Mouse (Mus musculus): ENCODE results near the gene Triobp. TPM values are rescaled to one million over a fixed set of nuclear protein-coding genes. Genes with fewer than 3 reads are reported as not detected.

The Triobp gene
- polyA plus RNA-seq, 1 experiment from 2014 or later: 44.9 TPM

- Histone ChIP-seq H3K9ac (peak overlapping the region; percentile 40; the same call in 1 of the 2 replicates), H3K4me1 (peaks cover 9% of the 10 kb centered on the region), H3K4me2 (peak overlapping the region; percentile 67), H3K9me3 (no peaks in the 10 kb centered on the region), H3K4me3 (peak overlapping the region; percentile 39), H3K27me3 (peaks cover 11% of the 10 kb centered on the region; the same call in 1 of the 2 replicates), H3K27ac (0 out of 2 replicates have a peak overlapping the region, but pooled peaks have one; percentile 8), H3K36me3 (peaks cover 38% of the 10 kb centered on the region)
- WGBS: under 1% methylated on average over 9 of the region's 9 CpGs
- ATAC-seq (ENCODE audit: borderline replicate concordance, extremely low read depth, low FRiP score, low TSS enrichment): peak; percentile 59
Observed at GRCm38 (mm10) chr15:78942663-78943062, 4.9 kb upstream of the Triobp start.

DNA sequence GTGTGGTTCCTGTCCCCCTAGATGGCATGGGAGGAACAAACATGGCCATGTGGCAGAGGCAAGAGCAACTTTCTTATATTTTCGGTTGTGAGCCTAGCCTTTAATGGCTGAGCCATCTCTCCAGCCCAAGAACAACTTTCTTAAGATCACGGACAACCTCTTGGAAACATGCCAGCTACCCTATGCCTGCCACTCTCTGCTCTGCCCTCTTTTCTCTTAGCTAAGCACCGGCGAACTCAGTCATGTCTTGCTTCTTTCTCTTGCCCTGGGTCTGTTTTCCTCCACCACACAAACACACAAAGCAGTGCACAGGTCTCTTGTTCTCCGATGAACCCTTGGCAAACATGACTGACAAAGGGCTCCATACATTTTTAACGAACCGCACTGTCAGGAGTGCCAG lies 1.3 kb upstream of the Triobp start:
- Histone ChIP-seq H3K36me3 (peaks cover 4% of the 10 kb centered on the region), H3K9ac (no peak overlapping the region), H3K4me1 (peaks cover 17% of the 10 kb centered on the region), H3K4me3 (no peak overlapping the region), H3K9me3 (no peaks in the 10 kb centered on the region), H3K27me3 (peaks cover 11% of the 10 kb centered on the region; the same call in 1 of the 2 replicates), H3K27ac (no peak overlapping the region), H3K4me2 (no peak overlapping the region)
- ATAC-seq (ENCODE audit: borderline replicate concordance, extremely low read depth, low FRiP score, low TSS enrichment): no peak
- 64% methylated on average over 7 of the region's 7 CpGs for WGBS

DNA sequence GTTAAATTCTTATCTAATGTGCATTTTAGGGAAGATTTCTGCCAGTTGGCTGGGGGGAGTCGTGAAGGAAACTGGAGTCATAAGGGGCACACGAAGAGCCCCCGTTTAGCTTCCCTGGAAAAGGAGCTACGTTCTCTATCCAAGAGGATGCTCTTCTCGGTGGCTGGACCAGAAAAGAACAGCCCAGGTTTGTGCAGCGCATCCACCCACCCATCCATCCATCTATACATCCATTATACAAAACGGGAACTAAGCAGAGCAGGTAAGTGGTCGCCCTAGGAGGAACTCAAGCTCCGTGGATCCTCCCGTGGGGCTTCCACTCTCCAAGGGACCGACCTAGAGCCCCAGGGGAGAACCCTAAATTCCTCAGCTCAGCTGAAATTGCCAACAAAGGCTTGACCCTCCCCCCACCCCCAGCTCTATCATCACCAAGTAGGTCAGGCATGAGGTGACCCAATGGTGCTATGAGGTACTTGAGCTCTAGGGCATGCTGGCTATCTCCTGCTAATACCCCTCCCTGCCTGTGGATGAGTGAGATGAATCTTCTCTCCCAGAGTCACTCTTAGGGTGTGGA lies 715 bp downstream of the Triobp start:
- peak overlapping the region; percentile 53 for H3K9ac ChIP-seq
- peak overlapping the region; percentile 49 for H3K4me3 ChIP-seq
- no peaks in the 10 kb centered on the region for H3K36me3 ChIP-seq
- 0 out of 2 replicates have a peak, but pooled peaks have one; percentile 25 for ATAC-seq (ENCODE audit: borderline replicate concordance, extremely low read depth, low FRiP score, low TSS enrichment)
- peak overlapping the region; percentile 91 for H3K4me2 ChIP-seq
- no peaks in the 10 kb centered on the region for H3K9me3 ChIP-seq
- H3K4me1 ChIP-seq: peaks cover 14% of the 10 kb centered on the region
- peak overlapping the region; percentile 24; the same call in 1 of the 2 replicates for H3K27ac ChIP-seq
- 4% methylated on average over 11 of the region's 11 CpGs for WGBS
- peaks cover 11% of the 10 kb centered on the region; the same call in 1 of the 2 replicates for H3K27me3 ChIP-seq

DNA sequence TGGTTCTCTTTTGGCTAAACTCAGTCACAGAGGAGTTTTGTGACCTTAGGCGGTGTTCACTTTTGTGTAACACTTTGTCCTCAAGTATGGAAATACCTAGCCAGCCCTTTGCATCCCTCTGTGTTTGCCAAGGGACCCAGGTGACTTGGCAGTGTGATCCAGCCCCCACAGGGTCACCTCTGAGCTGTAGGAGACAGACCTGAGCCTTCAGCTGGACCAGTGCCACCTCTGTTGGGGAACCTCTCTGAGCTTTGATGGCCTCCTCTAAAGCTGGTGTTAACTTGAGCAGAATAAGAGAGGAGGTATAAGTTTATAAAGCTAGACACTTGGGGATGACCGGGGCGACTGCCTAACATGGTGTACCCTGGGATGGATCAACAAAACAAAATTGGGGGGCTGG lies 1.4 kb downstream of the Triobp start:
- Histone ChIP-seq H3K4me3 (no peak overlapping the region), H3K4me1 (peaks cover 14% of the 10 kb centered on the region), H3K9ac (no peak overlapping the region), H3K9me3 (no peaks in the 10 kb centered on the region), H3K27me3 (peaks cover 11% of the 10 kb centered on the region; the same call in 1 of the 2 replicates), H3K27ac (no peak overlapping the region), H3K36me3 (no peaks in the 10 kb centered on the region), H3K4me2 (no peak overlapping the region)
- no peak for ATAC-seq (ENCODE audit: borderline replicate concordance, extremely low read depth, low FRiP score, low TSS enrichment)
- WGBS: 96% methylated on average over 3 of the region's 3 CpGs

DNA sequence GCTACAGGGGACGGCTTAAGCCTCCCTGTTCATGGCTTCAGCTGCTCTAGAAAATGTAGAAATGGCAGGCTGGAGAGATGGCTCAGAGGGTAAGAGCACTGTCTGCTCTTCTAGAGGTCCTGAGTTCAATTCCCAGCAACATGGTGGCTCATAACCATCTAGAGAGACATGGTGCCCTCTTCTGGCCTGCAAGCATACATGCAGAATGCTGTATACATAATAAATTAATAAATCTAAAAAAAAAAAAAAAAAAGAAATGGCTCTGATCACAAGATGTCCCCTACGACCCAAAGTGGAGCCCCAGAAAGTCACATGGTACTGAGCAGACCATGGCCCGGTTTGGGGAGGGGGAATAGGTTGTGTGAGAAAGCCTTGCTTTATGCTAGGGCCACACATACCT lies 8.1 kb downstream of the Triobp start:
- H3K27me3 ChIP-seq: no peaks in the 10 kb centered on the region
- H3K36me3 ChIP-seq: no peaks in the 10 kb centered on the region
- no peak overlapping the region for H3K4me2 ChIP-seq
- H3K4me1 ChIP-seq: no peaks in the 10 kb centered on the region; the same call in 1 of the 2 replicates
- no peaks in the 10 kb centered on the region for H3K9me3 ChIP-seq
- 73% methylated on average over 3 of the region's 3 CpGs for WGBS
- no peak overlapping the region for H3K4me3 ChIP-seq
- H3K27ac ChIP-seq: no peak overlapping the region
- no peak overlapping the region for H3K9ac ChIP-seq
- no peak for ATAC-seq (ENCODE audit: borderline replicate concordance, extremely low read depth, low FRiP score, low TSS enrichment)

DNA sequence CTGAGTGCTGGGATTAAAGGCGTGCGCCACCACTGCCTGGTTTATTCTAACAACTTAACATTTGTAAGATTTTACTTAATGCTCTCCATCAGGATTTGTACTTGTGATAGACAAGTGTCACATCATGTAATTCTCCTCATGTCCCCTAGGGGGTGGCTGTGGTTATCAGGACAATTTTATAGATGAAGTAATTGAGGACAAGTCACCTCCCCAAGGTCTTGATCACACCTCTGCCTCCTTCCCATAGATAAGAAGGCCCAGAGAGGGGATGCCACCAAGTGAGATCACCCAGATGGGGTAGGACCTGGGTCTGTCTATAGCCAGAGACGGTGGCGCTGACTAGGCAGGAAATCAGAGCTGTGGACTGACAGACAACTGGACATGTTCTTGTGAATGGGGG lies 8.8 kb downstream of the Triobp start:
- no peak for ATAC-seq (ENCODE audit: borderline replicate concordance, extremely low read depth, low FRiP score, low TSS enrichment)
- no peaks in the 10 kb centered on the region; the same call in 1 of the 2 replicates for H3K4me1 ChIP-seq
- H3K4me2 ChIP-seq: no peak overlapping the region
- H3K27ac ChIP-seq: no peak overlapping the region
- no peak overlapping the region for H3K9ac ChIP-seq
- no peaks in the 10 kb centered on the region for H3K9me3 ChIP-seq
- 65% methylated on average over 4 of the region's 4 CpGs for WGBS
- no peak overlapping the region for H3K4me3 ChIP-seq
- H3K27me3 ChIP-seq: no peaks in the 10 kb centered on the region
- H3K36me3 ChIP-seq: no peaks in the 10 kb centered on the region

- 40% methylated on average over 15 of the region's 15 CpGs for WGBS
- ATAC-seq (ENCODE audit: borderline replicate concordance, extremely low read depth, low FRiP score, low TSS enrichment): no peak
- no peaks in the 10 kb centered on the region; the same call in 1 of the 2 replicates for H3K4me1 ChIP-seq
- no peaks in the 10 kb centered on the region for H3K27me3 ChIP-seq
- no peak overlapping the region for H3K4me3 ChIP-seq
- no peaks in the 10 kb centered on the region for H3K9me3 ChIP-seq
- no peak overlapping the region for H3K27ac ChIP-seq
- H3K36me3 ChIP-seq: no peaks in the 10 kb centered on the region
- H3K4me2 ChIP-seq: no peak overlapping the region
- H3K9ac ChIP-seq: no peak overlapping the region
Observed at GRCm38 (mm10) chr15:78957021-78957420, 9.5 kb downstream of the Triobp start.

DNA sequence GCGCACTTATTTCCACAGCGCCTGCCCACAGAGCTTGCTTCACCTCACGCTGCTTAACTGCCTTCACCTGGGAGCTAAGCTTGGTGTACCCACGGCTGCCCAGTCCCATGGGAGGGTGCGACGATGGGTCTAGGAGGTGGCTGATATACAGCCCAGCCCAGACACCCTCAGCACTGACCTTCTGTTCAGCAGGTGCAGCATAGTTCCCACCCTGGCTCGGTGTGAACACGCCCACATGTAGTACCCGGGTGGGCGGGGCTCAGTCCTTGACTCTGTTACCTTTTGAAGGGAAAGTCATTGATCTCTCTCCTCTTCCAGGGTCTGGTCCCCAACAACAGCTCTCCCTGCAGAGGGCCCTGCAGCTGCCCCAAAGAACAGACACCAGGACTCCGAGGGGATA lies 12.0 kb downstream of the Triobp start:
- 78% methylated on average over 11 of the region's 11 CpGs for WGBS
- no peak for ATAC-seq (ENCODE audit: borderline replicate concordance, extremely low read depth, low FRiP score, low TSS enrichment)

DNA sequence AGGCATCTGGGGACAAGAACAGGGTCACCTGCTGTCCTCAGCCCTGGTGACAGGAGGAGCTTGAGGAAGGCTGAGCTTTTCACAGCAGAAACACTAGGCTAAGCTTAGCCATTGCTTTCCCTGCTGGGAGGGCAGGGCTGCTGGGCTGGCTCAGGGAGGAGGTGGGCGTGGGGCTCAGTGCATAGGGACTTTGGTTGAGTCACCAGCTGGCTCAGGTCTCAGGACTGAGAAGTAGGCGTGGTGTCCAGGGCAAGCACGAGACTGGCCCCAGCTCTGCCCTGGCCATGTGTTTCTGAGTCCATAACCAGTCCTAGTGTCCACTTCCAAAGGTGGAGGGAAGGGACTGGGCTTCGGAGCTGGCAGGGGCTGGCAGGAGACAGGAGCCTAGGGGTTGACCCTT lies 12.6 kb downstream of the Triobp start:
- no peak for ATAC-seq (ENCODE audit: borderline replicate concordance, extremely low read depth, low FRiP score, low TSS enrichment)
- 74% methylated on average over 4 of the region's 4 CpGs for WGBS

More for the DNA sequence above, 12.0 kb downstream of the Triobp start:
- H3K9ac ChIP-seq: no peak overlapping the region
- H3K4me1 ChIP-seq: no peaks in the 10 kb centered on the region; the same call in 1 of the 2 replicates
- H3K4me3 ChIP-seq: no peak overlapping the region
- no peak overlapping the region for H3K4me2 ChIP-seq
- H3K9me3 ChIP-seq: no peaks in the 10 kb centered on the region
- no peak overlapping the region for H3K27ac ChIP-seq
- no peaks in the 10 kb centered on the region for H3K36me3 ChIP-seq
- no peaks in the 10 kb centered on the region for H3K27me3 ChIP-seq

DNA sequence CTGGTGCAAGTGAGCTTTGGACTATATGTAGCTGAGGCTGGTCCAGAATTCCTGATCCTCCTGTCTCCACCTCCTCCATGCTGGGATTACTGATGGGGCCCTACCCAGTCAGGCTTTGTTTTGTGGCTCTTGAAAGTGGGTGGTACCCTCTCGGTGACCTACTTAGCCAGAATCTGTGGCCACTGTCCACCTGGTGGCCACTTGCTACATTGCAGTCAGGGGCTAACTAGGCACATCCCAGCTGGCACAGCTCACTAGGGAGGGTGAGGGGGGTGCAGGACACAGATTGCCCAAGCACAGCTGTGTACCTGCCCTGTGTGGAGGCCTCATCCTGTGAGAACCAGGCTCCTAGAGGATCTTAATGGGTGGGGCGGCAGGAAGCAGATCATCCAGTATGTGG lies 15.4 kb downstream of the Triobp start:
- 20% methylated on average over 2 of the region's 2 CpGs for WGBS
- ATAC-seq (ENCODE audit: borderline replicate concordance, extremely low read depth, low FRiP score, low TSS enrichment): peak; percentile 55; the same call in 1 of the 2 replicates

More for the DNA sequence above, 12.6 kb downstream of the Triobp start:
- no peak overlapping the region for H3K4me2 ChIP-seq
- no peaks in the 10 kb centered on the region for H3K36me3 ChIP-seq
- H3K4me3 ChIP-seq: no peak overlapping the region
- H3K9ac ChIP-seq: no peak overlapping the region
- no peaks in the 10 kb centered on the region; the same call in 1 of the 2 replicates for H3K4me1 ChIP-seq
- H3K9me3 ChIP-seq: no peaks in the 10 kb centered on the region
- H3K27me3 ChIP-seq: no peaks in the 10 kb centered on the region
- H3K27ac ChIP-seq: no peak overlapping the region

DNA sequence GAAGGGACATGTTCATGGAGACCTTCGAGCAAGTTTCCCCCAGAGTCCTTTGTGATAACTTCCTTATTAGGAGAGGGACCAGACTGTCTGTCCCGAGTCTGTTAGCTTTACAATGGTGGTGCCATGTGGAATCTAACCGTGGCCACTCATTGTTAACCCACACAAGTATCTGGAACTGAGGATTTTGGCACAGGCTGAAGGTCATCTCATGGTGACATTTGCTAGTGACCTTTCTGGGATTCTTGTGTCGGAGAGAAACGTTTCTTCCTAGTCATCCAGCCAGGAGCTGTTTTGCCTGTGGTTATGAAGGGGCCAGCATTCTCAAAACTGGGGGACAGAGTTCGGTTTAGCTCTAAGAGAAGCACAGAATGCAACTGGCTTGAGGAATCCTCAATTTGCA lies 24.1 kb downstream of the Triobp start:
- Histone ChIP-seq H3K4me1 (no peaks in the 10 kb centered on the region), H3K4me3 (no peak overlapping the region), H3K27ac (no peak overlapping the region), H3K27me3 (no peaks in the 10 kb centered on the region), H3K9me3 (no peaks in the 10 kb centered on the region), H3K9ac (no peak overlapping the region), H3K4me2 (no peak overlapping the region), H3K36me3 (no peaks in the 10 kb centered on the region)
- no peak for ATAC-seq (ENCODE audit: borderline replicate concordance, extremely low read depth, low FRiP score, low TSS enrichment)
- 60% methylated on average over 6 of the region's 6 CpGs for WGBS

More for the DNA sequence above, 15.4 kb downstream of the Triobp start:
- Histone ChIP-seq H3K27ac (no peak overlapping the region), H3K4me3 (no peak overlapping the region), H3K9me3 (no peaks in the 10 kb centered on the region), H3K4me2 (no peak overlapping the region), H3K27me3 (no peaks in the 10 kb centered on the region), H3K9ac (no peak overlapping the region), H3K36me3 (no peaks in the 10 kb centered on the region), H3K4me1 (no peaks in the 10 kb centered on the region)

- no peaks in the 10 kb centered on the region for H3K36me3 ChIP-seq
- H3K27me3 ChIP-seq: no peaks in the 10 kb centered on the region
- WGBS: 65% methylated on average over 7 of the region's 7 CpGs
- no peak for ATAC-seq (ENCODE audit: borderline replicate concordance, extremely low read depth, low FRiP score, low TSS enrichment)
- H3K9me3 ChIP-seq: no peaks in the 10 kb centered on the region
- no peak overlapping the region for H3K4me2 ChIP-seq
- H3K9ac ChIP-seq: no peak overlapping the region
- H3K4me1 ChIP-seq: peaks cover 15% of the 10 kb centered on the region
- no peak overlapping the region for H3K27ac ChIP-seq
- no peak overlapping the region for H3K4me3 ChIP-seq
Observed at GRCm38 (mm10) chr15:78973950-78974349, 26.4 kb downstream of the Triobp start.

All from lung, embryonic 15.5 days (tissue).